Mouse (Mus musculus) heart, adult 2 months (tissue): ENCODE results near the gene Ankrd66.

ENCODE experiments used
- CTCF ChIP-seq: fragments of 200-600 bp; IDR thresholded peaks from 2 replicates; pipeline ENCODE4 v1.8.1; 2022; ENCODE audit warnings: antibody characterized with exemption, mild to moderate bottlenecking, moderate library complexity
- EP300 ChIP-seq: fragments of 200-500 bp; IDR thresholded peaks from 2 replicates; pipeline ENCODE4 v1.6.1; 2011; ENCODE audit warnings: low read depth, low read length, control low read depth; ENCODE audit not compliant: insufficient read depth
- POLR2A ChIP-seq: fragments of 200-500 bp; IDR thresholded peaks from 2 replicates; pipeline ENCODE4 v1.6.1; 2011; ENCODE audit warnings: mild to moderate bottlenecking, low read depth, low read length, control low read depth; ENCODE audit not compliant: insufficient read depth

- TF ChIP-seq POLR2A (no peak), EP300 (no peak), CTCF (no peak)
Observed at GRCm38 (mm10) chr17:43581012-43581467, 37.6 kb upstream of the Ankrd66 start.
